Mouse (Mus musculus) liver, embryonic 12.5 days (tissue): ENCODE results near the gene Prickle2. TPM values are rescaled to one million over a fixed set of nuclear protein-coding genes. Genes with fewer than 3 reads are reported as not detected.

Source experiments
- ATAC-seq: fragments of 200-750 bp; cut with Nextera tagmentation; 2 replicates; pipeline ENCODE4 v1.8.0; 2017; ENCODE audit warnings: moderate number of reproducible peaks, mild to moderate bottlenecking, moderate library complexity
- H3K27ac ChIP-seq: fragments of 300-500 bp; sonication (generic); 2 replicates; pipeline ENCODE4 v1.5.1; 2016; ENCODE audit warnings: mild to moderate bottlenecking
- H3K27me3 ChIP-seq: fragments of 300-500 bp; sonication (generic); replicated peaks from 2 replicates; pipeline ENCODE4 v1.6.1; 2016; ENCODE audit warnings: mild to moderate bottlenecking, moderate library complexity
- H3K36me3 ChIP-seq: fragments of 300-500 bp; sonication (generic); 2 replicates; pipeline ENCODE4 v1.6.1; 2016; ENCODE audit warnings: mild to moderate bottlenecking, moderate library complexity
- H3K4me1 ChIP-seq: fragments of 300-500 bp; sonication (generic); 2 replicates; pipeline ENCODE4 v1.6.1; 2016
- H3K4me2 ChIP-seq: fragments of 300-500 bp; sonication (generic); 2 replicates; pipeline ENCODE4 v1.6.1; 2016; ENCODE audit warnings: mild to moderate bottlenecking, moderate library complexity
- H3K4me3 ChIP-seq: fragments of 300-500 bp; sonication (generic); 2 replicates; pipeline ENCODE4 v1.5.1; 2016; ENCODE audit warnings: mild to moderate bottlenecking, moderate library complexity
- H3K9ac ChIP-seq: fragments of 300-500 bp; sonication (generic); 2 replicates; pipeline ENCODE4 v1.6.1; 2016; ENCODE audit warnings: mild to moderate bottlenecking, moderate library complexity
- H3K9me3 ChIP-seq: fragments of 300-500 bp; sonication (generic); replicated peaks from 2 replicates; pipeline ENCODE4 v1.6.1; 2016; ENCODE audit warnings: mild to moderate bottlenecking, moderate library complexity
- WGBS: fragments of 180-500 bp; shearing (Covaris S2); methylation state at CpG from one replicate; pipeline ENCODE4 v1.1.7; 2016; ENCODE audit not compliant: insufficient replicate concordance; 5-methylcytosine and 5-hydroxymethylcytosine counted together
- polyA plus RNA-seq: library from polyadenylated mRNA; unstranded; fragments of >200 nt; fragmentation: Nextera tagmentation; extraction: Ambion mirVana; gene quantifications from 2 replicates; pipeline ENCODE4 v1.2.1, GENCODE M21; 2016

Gene Prickle2
- polyA plus RNA-seq, 1 experiment from 2014 or later = 0.56 TPM

GRCm38 (mm10) chr6:92708137-92708536, 2.2 kb upstream of the Prickle2 start:
- H3K4me1 ChIP-seq = no peaks in the 10 kb centered on the region
- peaks cover 35% of the 10 kb centered on the region for H3K27me3 ChIP-seq
- 44% methylated on average over 4 of the region's 4 CpGs for WGBS
- H3K9me3 ChIP-seq = no peaks in the 10 kb centered on the region
- no peak overlapping the region for H3K9ac ChIP-seq
- no peak overlapping the region for H3K4me3 ChIP-seq
- no peak for ATAC-seq
- no peak overlapping the region for H3K4me2 ChIP-seq
- no peak overlapping the region for H3K27ac ChIP-seq
- no peaks in the 10 kb centered on the region for H3K36me3 ChIP-seq

DNA sequence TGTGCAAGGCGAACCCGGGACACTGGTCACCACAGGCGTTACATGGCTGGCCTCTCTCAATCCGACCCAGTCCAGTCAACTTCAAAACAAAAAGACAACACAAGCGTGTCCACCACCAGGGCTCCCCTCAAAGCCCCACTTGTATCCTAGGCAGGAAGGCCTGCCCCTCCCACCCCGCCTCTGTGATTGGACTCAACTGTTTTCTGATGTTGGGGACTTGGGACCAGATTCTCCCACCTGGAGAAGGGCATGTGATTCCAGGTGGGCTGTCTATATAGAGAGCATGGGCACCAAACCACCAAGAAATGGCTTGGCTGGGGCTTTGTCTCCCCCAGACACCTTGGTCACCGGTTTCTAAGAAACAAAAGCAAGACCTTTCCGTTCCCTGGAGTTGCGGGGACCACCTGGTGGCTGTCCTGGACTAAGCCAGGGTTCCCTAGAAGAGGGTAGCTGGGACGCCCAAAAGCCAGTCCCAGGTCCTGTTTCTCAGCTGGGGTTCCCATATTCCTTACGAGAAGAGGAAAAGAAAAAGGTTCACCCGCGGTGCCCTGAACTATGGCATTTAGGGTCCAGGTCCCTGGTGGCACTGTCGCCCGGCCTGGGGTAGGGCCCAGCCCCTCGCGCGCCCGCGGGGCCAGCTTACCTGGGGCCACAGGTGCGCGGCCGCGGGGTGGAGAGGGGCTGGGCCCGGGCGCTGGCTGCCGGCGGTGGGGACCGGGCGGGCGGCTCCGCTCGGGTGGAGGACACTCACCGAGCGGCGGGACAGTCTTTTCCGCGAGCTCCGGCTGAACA, 406 bp downstream of the Prickle2 start:
- H3K27me3 ChIP-seq = peaks cover 35% of the 10 kb centered on the region

DNA sequence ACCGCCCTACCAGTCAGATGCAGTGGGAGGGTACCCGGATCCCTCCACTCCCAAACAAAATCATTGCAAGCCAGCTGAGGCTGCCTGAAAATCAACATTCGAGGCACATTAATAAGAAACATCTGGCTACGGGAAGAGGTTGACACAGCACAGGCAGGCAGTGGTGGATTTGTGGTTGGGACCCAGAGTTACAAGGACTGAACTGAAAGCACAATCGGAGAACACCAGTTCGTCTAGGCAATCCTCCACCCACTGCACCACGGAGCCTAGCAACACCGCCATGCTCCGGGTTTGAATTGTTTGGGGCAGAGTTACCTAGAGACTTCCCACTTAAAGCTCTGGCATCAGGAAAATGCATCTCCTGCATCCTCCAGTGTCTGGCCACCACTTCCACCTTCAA, 1.1 kb downstream of the Prickle2 start:
- Histone ChIP-seq H3K4me1 (no peaks in the 10 kb centered on the region), H3K9ac (no peak overlapping the region), H3K27me3 (peaks cover 35% of the 10 kb centered on the region), H3K9me3 (no peaks in the 10 kb centered on the region), H3K4me3 (no peak overlapping the region), H3K27ac (no peak overlapping the region), H3K4me2 (no peak overlapping the region), H3K36me3 (no peaks in the 10 kb centered on the region)
- 34% methylated on average over 9 of the region's 9 CpGs for WGBS
- ATAC-seq = no peak

More for the DNA sequence above, 406 bp downstream of the Prickle2 start:
- Histone ChIP-seq H3K27ac (no peak overlapping the region), H3K4me3 (peak overlapping the region; percentile 55), H3K9ac (peak overlapping the region; percentile 33; the same call in 1 of the 2 replicates), H3K4me1 (no peaks in the 10 kb centered on the region), H3K36me3 (no peaks in the 10 kb centered on the region), H3K9me3 (no peaks in the 10 kb centered on the region), H3K4me2 (peak overlapping the region; percentile 75)
- 0 out of 2 replicates have a peak, but pooled peaks have one; percentile 21 for ATAC-seq
- 5% methylated on average over 39 of the region's 39 CpGs for WGBS

GRCm38 (mm10) chr6:92699491-92700209, 6.3 kb downstream of the Prickle2 start:
- no peaks in the 10 kb centered on the region for H3K4me1 ChIP-seq
- H3K4me2 ChIP-seq = no peak overlapping the region
- no peaks in the 10 kb centered on the region for H3K9me3 ChIP-seq
- no peak for ATAC-seq
- no peak overlapping the region for H3K27ac ChIP-seq
- WGBS = 46% methylated on average over 3 of the region's 3 CpGs
- H3K27me3 ChIP-seq = peaks cover 9% of the 10 kb centered on the region
- no peaks in the 10 kb centered on the region for H3K36me3 ChIP-seq
- no peak overlapping the region for H3K9ac ChIP-seq
- no peak overlapping the region for H3K4me3 ChIP-seq

GRCm38 (mm10) chr6:92697807-92698206, 8.1 kb downstream of the Prickle2 start:
- no peaks in the 10 kb centered on the region for H3K4me1 ChIP-seq
- H3K4me3 ChIP-seq = no peak overlapping the region
- H3K9ac ChIP-seq = no peak overlapping the region
- 72% methylated on average over 5 of the region's 5 CpGs for WGBS
- no peak for ATAC-seq
- H3K36me3 ChIP-seq = no peaks in the 10 kb centered on the region
- H3K27ac ChIP-seq = no peak overlapping the region
- no peak overlapping the region for H3K4me2 ChIP-seq
- no peaks in the 10 kb centered on the region for H3K27me3 ChIP-seq
- no peaks in the 10 kb centered on the region for H3K9me3 ChIP-seq

DNA sequence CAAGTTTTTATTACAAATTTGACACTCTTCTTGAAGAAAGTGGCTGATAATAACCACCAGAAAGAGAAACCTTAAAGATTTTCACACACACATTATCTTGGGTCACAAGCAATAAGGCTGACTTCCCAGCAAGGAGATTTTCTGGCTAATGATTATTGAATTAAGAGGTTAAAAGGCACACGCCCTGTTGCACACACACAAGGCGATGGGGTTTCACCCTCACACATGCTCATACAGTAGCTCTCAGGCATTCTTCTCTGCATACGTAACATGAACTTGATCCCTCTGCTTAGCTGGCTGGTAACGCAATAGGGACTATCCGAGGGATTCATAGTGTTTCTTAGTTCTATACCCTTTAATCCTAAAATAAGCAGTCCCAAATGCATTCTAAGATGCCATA, 18.6 kb downstream of the Prickle2 start:
- no peaks in the 10 kb centered on the region for H3K9me3 ChIP-seq
- ATAC-seq = no peak
- H3K4me1 ChIP-seq = no peaks in the 10 kb centered on the region
- no peaks in the 10 kb centered on the region for H3K36me3 ChIP-seq
- H3K4me3 ChIP-seq = no peak overlapping the region
- H3K27ac ChIP-seq = no peak overlapping the region
- H3K27me3 ChIP-seq = no peaks in the 10 kb centered on the region
- H3K9ac ChIP-seq = no peak overlapping the region
- no peak overlapping the region for H3K4me2 ChIP-seq
- 72% methylated on average over 5 of the region's 5 CpGs for WGBS

DNA sequence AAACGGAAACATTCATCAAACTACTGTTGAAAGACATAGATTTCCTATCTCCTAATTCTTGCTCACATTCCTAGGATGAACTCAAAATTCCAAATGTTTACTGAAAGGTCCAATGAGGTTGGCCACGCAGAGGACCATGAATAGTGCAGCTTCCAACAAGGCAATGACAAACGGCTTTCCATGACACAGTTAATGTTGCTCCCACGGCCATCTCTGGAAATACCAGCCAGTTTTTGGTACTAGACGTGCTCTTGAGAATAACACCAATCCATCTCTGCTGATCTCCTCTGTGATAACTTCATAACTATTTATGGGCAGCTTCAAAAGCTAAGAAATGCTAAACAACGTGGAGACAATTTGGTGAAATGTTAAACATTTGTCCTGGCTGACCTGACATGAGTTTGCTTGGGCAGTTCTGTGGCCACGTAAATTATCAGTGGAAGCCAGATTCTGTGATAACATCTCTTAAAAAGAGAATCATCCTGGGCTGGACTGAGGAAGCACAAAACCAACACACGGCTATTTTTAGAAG, 31.5 kb downstream of the Prickle2 start:
- H3K4me3 ChIP-seq = no peak overlapping the region
- H3K9ac ChIP-seq = no peak overlapping the region
- no peak overlapping the region for H3K4me2 ChIP-seq
- 29% methylated on average over 8 of the region's 8 CpGs for WGBS
- ATAC-seq = no peak
- H3K27ac ChIP-seq = no peak overlapping the region
- no peaks in the 10 kb centered on the region for H3K4me1 ChIP-seq
- no peaks in the 10 kb centered on the region for H3K36me3 ChIP-seq
- no peaks in the 10 kb centered on the region for H3K27me3 ChIP-seq
- H3K9me3 ChIP-seq = no peaks in the 10 kb centered on the region

- ATAC-seq = no peak
- no peak overlapping the region for H3K4me2 ChIP-seq
- H3K36me3 ChIP-seq = no peaks in the 10 kb centered on the region
- 71% methylated on average over 5 of the region's 5 CpGs for WGBS
- no peak overlapping the region for H3K9ac ChIP-seq
- H3K4me1 ChIP-seq = no peaks in the 10 kb centered on the region
- H3K27ac ChIP-seq = no peak overlapping the region
- no peaks in the 10 kb centered on the region for H3K9me3 ChIP-seq
- no peaks in the 10 kb centered on the region for H3K27me3 ChIP-seq
- no peak overlapping the region for H3K4me3 ChIP-seq
Measured at GRCm38 (mm10) chr6:92670518-92671147, 35.3 kb downstream of the Prickle2 start.

- no peaks in the 10 kb centered on the region for H3K9me3 ChIP-seq
- H3K4me1 ChIP-seq = no peaks in the 10 kb centered on the region
- no peaks in the 10 kb centered on the region for H3K27me3 ChIP-seq
- H3K4me2 ChIP-seq = no peak overlapping the region
- H3K36me3 ChIP-seq = no peaks in the 10 kb centered on the region
- 69% methylated on average over 3 of the region's 3 CpGs for WGBS
- no peak for ATAC-seq
- H3K9ac ChIP-seq = no peak overlapping the region
- H3K4me3 ChIP-seq = no peak overlapping the region
- no peak overlapping the region for H3K27ac ChIP-seq
Measured at GRCm38 (mm10) chr6:92669623-92670022, 36.3 kb downstream of the Prickle2 start.

- Histone ChIP-seq H3K9me3 (no peaks in the 10 kb centered on the region), H3K4me1 (no peaks in the 10 kb centered on the region), H3K36me3 (no peaks in the 10 kb centered on the region), H3K9ac (no peak overlapping the region), H3K27me3 (no peaks in the 10 kb centered on the region), H3K4me3 (no peak overlapping the region), H3K4me2 (no peak overlapping the region), H3K27ac (no peak overlapping the region)
- 65% methylated on average over 3 of the region's 3 CpGs for WGBS
- ATAC-seq = no peak
Measured at GRCm38 (mm10) chr6:92667544-92667943, 38.4 kb downstream of the Prickle2 start.

DNA sequence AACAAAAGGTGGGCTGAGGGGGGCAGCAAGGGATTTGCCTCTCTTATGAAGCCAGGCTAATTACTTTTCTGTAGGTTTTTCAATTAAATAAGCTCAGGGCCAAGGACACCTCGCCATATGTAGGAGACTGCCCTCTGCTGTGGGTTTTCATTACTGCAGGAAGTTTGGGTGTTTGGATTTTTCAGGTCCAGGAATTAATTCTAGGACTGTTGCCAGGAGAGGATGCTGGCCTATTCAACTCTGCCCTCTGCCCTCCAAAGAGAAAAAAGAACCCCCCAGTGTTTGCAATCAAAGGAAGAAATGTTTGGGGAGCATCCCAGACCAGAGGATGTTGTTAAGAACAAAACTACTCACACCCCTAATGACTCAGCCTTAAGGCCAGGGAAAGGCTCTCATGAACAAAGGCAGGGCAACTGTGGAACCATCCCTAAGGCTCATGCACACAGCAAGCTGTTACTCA, 40.4 kb downstream of the Prickle2 start:
- Histone ChIP-seq H3K27me3 (no peaks in the 10 kb centered on the region), H3K36me3 (no peaks in the 10 kb centered on the region), H3K27ac (no peak overlapping the region), H3K9me3 (no peaks in the 10 kb centered on the region), H3K4me2 (no peak overlapping the region), H3K9ac (no peak overlapping the region), H3K4me1 (no peaks in the 10 kb centered on the region), H3K4me3 (no peak overlapping the region)
- no peak for ATAC-seq
- 4% methylated on average over 1 of the region's 1 CpGs for WGBS

DNA sequence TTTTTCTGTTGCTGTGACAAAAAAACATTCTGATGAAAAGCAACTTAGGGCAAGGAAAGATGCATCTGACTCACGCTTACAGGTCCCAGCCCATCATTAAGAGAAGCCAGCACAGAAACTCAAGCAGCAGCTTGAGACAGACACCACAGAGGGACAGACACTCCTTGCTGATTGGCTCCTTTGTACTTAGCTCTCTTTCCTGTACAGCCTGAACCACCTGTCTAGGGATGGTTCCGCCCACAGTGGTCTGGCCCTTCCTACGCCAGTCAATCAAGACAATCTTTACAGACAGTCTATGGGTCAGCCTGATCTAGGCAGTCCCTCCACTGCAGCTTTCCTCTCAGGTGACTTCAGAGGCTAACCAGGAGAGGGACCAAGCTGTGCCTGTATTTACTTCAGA, 42.1 kb downstream of the Prickle2 start:
- no peaks in the 10 kb centered on the region for H3K4me1 ChIP-seq
- no peak overlapping the region for H3K4me3 ChIP-seq
- no peak overlapping the region for H3K27ac ChIP-seq
- H3K9ac ChIP-seq = no peak overlapping the region
- ATAC-seq = no peak
- H3K27me3 ChIP-seq = no peaks in the 10 kb centered on the region
- H3K9me3 ChIP-seq = no peaks in the 10 kb centered on the region
- no peaks in the 10 kb centered on the region for H3K36me3 ChIP-seq
- WGBS = 71% methylated on average over 3 of the region's 3 CpGs
- no peak overlapping the region for H3K4me2 ChIP-seq
